Mouse (Mus musculus) MEL (cell line): ENCODE data around the gene Krt7. TPM values are rescaled to one million over a fixed set of nuclear protein-coding genes. Genes with fewer than 3 reads are reported as not detected.

Experiments
- DNase-seq: peaks from one replicate; pipeline ENCODE4 v3.0.0; 2011; ENCODE audit warnings: low read depth, low spot score
- H3K27ac ChIP-seq: 2 replicates; pipeline ENCODE4 v1.5.1; 2012; ENCODE audit warnings: low read depth, mild to moderate bottlenecking, control low read depth, low read length, moderate library complexity; ENCODE audit not compliant: control insufficient read depth
- H3K27me3 ChIP-seq, 2 experiments: fragments of 150-350 bp in 1 of 2; sonication (generic) in 1 of 2; 2 replicates each; pipeline ENCODE4 v1.6.1; 2012; ENCODE audit warnings: low read length in 2 of 2, mild to moderate bottlenecking in 2 of 2, improper control_type of control experiment in 1 of 2, moderate library complexity in 1 of 2; ENCODE audit not compliant: insufficient read depth in 2 of 2, control insufficient read depth in 1 of 2
- H3K36me3 ChIP-seq, 2 experiments: 2 replicates each; pipeline ENCODE4 v1.6.1; 2012 to 2014; ENCODE audit warnings: low read length in 2 of 2, improper control_type of control experiment in 1 of 2, inconsistent platforms in 1 of 2, mild to moderate bottlenecking in 1 of 2; ENCODE audit not compliant: insufficient read depth in 2 of 2, control insufficient read depth in 1 of 2
- H3K4me1 ChIP-seq, 2 experiments: fragments of 150-350 bp in 1 of 2; sonication (generic) in 1 of 2; 2 replicates each; pipeline ENCODE4 v1.6.1; 2012; ENCODE audit warnings: low read length in 2 of 2, improper control_type of control experiment in 1 of 2, mild to moderate bottlenecking in 1 of 2; ENCODE audit not compliant: insufficient read depth in 2 of 2, control insufficient read depth in 1 of 2
- H3K4me3 ChIP-seq, 2 experiments: fragments of 150-350 bp in 1 of 2; sonication (generic) in 1 of 2; 2 replicates each; pipeline ENCODE4 v1.5.1; 2012; ENCODE audit warnings: low read depth in 2 of 2, low read length in 2 of 2, mild to moderate bottlenecking in 2 of 2, moderate library complexity in 2 of 2, control low read depth in 1 of 2, improper control_type of control experiment in 1 of 2; ENCODE audit not compliant: control insufficient read depth in 1 of 2, insufficient read depth in 1 of 2
- H3K79me2 ChIP-seq: 2 replicates; pipeline ENCODE4 v1.6.1; 2012; ENCODE audit warnings: mild to moderate bottlenecking, low read length, moderate library complexity; ENCODE audit not compliant: control insufficient read depth, poor library complexity, insufficient read depth
- H3K9ac ChIP-seq: 2 replicates; pipeline ENCODE4 v1.6.1; 2012; ENCODE audit warnings: low read depth, mild to moderate bottlenecking, control low read depth, low read length, moderate library complexity; ENCODE audit not compliant: control insufficient read depth, poor library complexity, severe bottlenecking
- H3K9me3 ChIP-seq: fragments of 150-350 bp; sonication (generic); replicated peaks from 2 replicates; pipeline ENCODE4 v1.6.1; 2012; ENCODE audit warnings: mild to moderate bottlenecking, low read length, improper control_type of control experiment, moderate library complexity; ENCODE audit not compliant: insufficient read depth
- BHLHE40 ChIP-seq: IDR thresholded peaks from 2 replicates; pipeline ENCODE4 v1.6.1; 2012; ENCODE audit warnings: low read depth, mild to moderate bottlenecking, inconsistent platforms, low read length, improper control_type of control experiment, borderline replicate concordance
- CHD1 ChIP-seq: IDR thresholded peaks from 2 replicates; pipeline ENCODE4 v1.6.1; 2012; ENCODE audit warnings: low read depth, mild to moderate bottlenecking, inconsistent platforms, low read length, improper control_type of control experiment
- E2F4 ChIP-seq: IDR thresholded peaks from 2 replicates; pipeline ENCODE4 v1.6.1; 2011; ENCODE audit warnings: low read depth, low read length, improper control_type of control experiment, borderline replicate concordance
- EP300 ChIP-seq, 2 experiments: IDR thresholded peaks; 2 replicates each; pipeline ENCODE4 v1.6.1; 2011; ENCODE audit warnings: improper control_type of control experiment in 2 of 2, low read length in 2 of 2, low read depth in 1 of 2, mild to moderate bottlenecking in 1 of 2
- GABPA ChIP-seq: IDR thresholded peaks from 2 replicates; pipeline ENCODE4 v1.6.1; 2012; ENCODE audit warnings: low read depth, mild to moderate bottlenecking, inconsistent platforms, low read length, improper control_type of control experiment, moderate library complexity
- GATA1 ChIP-seq: IDR thresholded peaks from 2 replicates; pipeline ENCODE4 v1.6.1; 2011; ENCODE audit warnings: low read depth, low read length, improper control_type of control experiment
- HCFC1 ChIP-seq: IDR thresholded peaks from 2 replicates; pipeline ENCODE4 v1.6.1; 2012; ENCODE audit warnings: low read depth, mild to moderate bottlenecking, inconsistent platforms, low read length, improper control_type of control experiment, moderate library complexity
- JUND ChIP-seq: IDR thresholded peaks from 2 replicates; pipeline ENCODE4 v1.6.1; 2011; ENCODE audit warnings: low read depth, mild to moderate bottlenecking, improper control_type of control experiment, low read length
- MAFK ChIP-seq: IDR thresholded peaks from 2 replicates; pipeline ENCODE4 v1.6.1; 2011; ENCODE audit warnings: low read depth, mild to moderate bottlenecking, low read length, improper control_type of control experiment, borderline replicate concordance
- MAZ ChIP-seq: IDR thresholded peaks from 2 replicates; pipeline ENCODE4 v1.6.1; 2012; ENCODE audit warnings: low read depth, mild to moderate bottlenecking, inconsistent platforms, low read length, improper control_type of control experiment
- MEF2A ChIP-seq: IDR thresholded peaks from 2 replicates; pipeline ENCODE4 v1.6.1; 2014; ENCODE audit warnings: low read depth, mild to moderate bottlenecking, inconsistent platforms, low read length, improper control_type of control experiment; ENCODE audit not compliant: poor library complexity, insufficient replicate concordance, severe bottlenecking; ENCODE audit errors: extremely low read depth
- MXI1 ChIP-seq: IDR thresholded peaks from 2 replicates; pipeline ENCODE4 v1.6.1; 2011; ENCODE audit warnings: mild to moderate bottlenecking, low read depth, low read length, improper control_type of control experiment
- MYB ChIP-seq: IDR thresholded peaks from 2 replicates; pipeline ENCODE4 v1.6.1; 2011; ENCODE audit warnings: mild to moderate bottlenecking, low read depth, low read length, improper control_type of control experiment
- MYC ChIP-seq: IDR thresholded peaks from 2 replicates; pipeline ENCODE4 v1.6.1; 2011; ENCODE audit warnings: low read depth, mild to moderate bottlenecking, low read length, improper control_type of control experiment, moderate library complexity
- NELFE ChIP-seq: IDR thresholded peaks from 2 replicates; pipeline ENCODE4 v1.6.1; 2011; ENCODE audit warnings: low read depth, low read length, improper control_type of control experiment
- POLR2AphosphoS2 ChIP-seq: IDR thresholded peaks from 2 replicates; pipeline ENCODE4 v1.6.1; 2011; ENCODE audit warnings: low read length, improper control_type of control experiment
- RCOR1 ChIP-seq: IDR thresholded peaks from 2 replicates; pipeline ENCODE4 v1.6.1; 2012; ENCODE audit warnings: low read depth, mild to moderate bottlenecking, inconsistent platforms, low read length, improper control_type of control experiment
- SIN3A ChIP-seq: IDR thresholded peaks from 2 replicates; pipeline ENCODE4 v1.6.1; 2012; ENCODE audit warnings: low read length, improper control_type of control experiment, inconsistent platforms
- SMC3 ChIP-seq: IDR thresholded peaks from 2 replicates; pipeline ENCODE4 v1.6.1; 2011; ENCODE audit warnings: low read depth, low read length, improper control_type of control experiment
- TAL1 ChIP-seq: IDR thresholded peaks from 2 replicates; pipeline ENCODE4 v1.6.1; 2012; ENCODE audit warnings: mild to moderate bottlenecking, inconsistent platforms, low read length, moderate library complexity, mixed read lengths
- TCF12 ChIP-seq: IDR thresholded peaks from 2 replicates; pipeline ENCODE4 v1.6.1; 2014; ENCODE audit warnings: low read depth, mild to moderate bottlenecking, inconsistent platforms, low read length, improper control_type of control experiment, moderate library complexity
- UBTF ChIP-seq: IDR thresholded peaks from 2 replicates; pipeline ENCODE4 v1.6.1; 2012; ENCODE audit warnings: low read depth, mild to moderate bottlenecking, inconsistent platforms, low read length, improper control_type of control experiment, moderate library complexity, borderline replicate concordance; ENCODE audit not compliant: insufficient read depth
- ZC3H11A ChIP-seq: IDR thresholded peaks from 2 replicates; pipeline ENCODE4 v1.6.1; 2012; ENCODE audit warnings: low read depth, mild to moderate bottlenecking, inconsistent platforms, low read length, improper control_type of control experiment
- ZKSCAN1 ChIP-seq: IDR thresholded peaks from 2 replicates; pipeline ENCODE4 v1.6.1; 2012; ENCODE audit warnings: low read depth, mild to moderate bottlenecking, inconsistent platforms, low read length, improper control_type of control experiment, moderate library complexity
- ZNF384 ChIP-seq: IDR thresholded peaks from 2 replicates; pipeline ENCODE4 v1.6.1; 2012; ENCODE audit warnings: low read depth, mild to moderate bottlenecking, inconsistent platforms, low read length, improper control_type of control experiment
- polyA plus RNA-seq, 2 experiments: library from polyadenylated mRNA; stranded (reverse) in 1 of 2; unstranded in 1 of 2; fragments of >175 nt in 1 of 2; fragments of >200 nt in 1 of 2; gene quantifications; 2 replicates each; pipeline versions ENCODE4 v1.2.1 to v1.2.4; 2012; ENCODE audit warnings: low replicate concordance in 2 of 2, low read depth in 1 of 2; ENCODE audit not compliant: insufficient read length in 2 of 2, insufficient read depth in 1 of 2, missing spikeins in 1 of 2
- total RNA-seq: library from RNA; depleted of rRNA; stranded (reverse); fragments of 300-350 nt; gene quantifications from 2 replicates; pipeline ENCODE4 v1.2.3, GENCODE M21; 2012

Krt7 gene
- total and polyA plus RNA-seq, 3 experiments, result 0.03 to 0.04 TPM; not detected in 1

DNA sequence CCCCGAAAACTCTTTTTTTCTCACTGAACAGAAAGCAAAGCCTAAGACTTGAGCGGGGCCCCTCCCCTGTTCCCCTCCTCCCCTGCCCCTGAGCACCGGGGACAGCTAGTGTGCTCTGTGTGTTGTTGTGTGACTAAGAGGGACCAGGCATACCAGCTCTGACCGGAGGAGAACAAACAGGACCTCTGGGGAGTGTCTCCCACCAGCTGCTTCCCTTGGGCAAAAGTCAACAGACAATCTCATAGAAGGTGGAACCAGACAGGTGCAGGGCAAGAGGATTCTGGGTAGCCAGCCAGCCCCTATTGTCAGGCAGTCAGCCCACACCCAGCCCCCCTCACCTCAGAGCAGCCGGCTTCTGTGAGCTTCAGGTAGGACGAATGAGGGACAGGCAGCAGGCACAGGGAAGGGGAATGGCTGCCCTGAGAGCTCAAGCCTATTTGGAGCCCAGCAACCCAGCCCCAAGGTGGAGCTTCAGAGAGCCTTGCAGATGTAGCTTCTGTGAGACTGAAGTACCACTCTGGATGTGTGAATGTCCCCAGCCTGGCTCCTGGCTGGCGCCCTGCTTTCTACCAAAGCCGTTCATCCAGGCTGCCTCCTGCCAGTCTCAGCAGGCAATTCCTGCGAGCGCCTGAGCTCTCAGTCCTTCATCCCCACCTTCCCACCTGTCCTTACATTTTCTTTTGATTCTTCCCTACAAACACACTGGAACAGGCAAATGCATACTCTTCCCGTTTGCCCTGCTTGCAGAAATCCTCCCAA is 4.1 kb downstream of the Krt7 start:
- no peak overlapping the region for H3K9ac ChIP-seq
- no peaks in the 10 kb centered on the region for H3K36me3 ChIP-seq
- H3K79me2 ChIP-seq, result no peaks in the 10 kb centered on the region
- TF ChIP-seq CHD1, result no peak
- no peak for TF ChIP-seq TCF12
- TF ChIP-seq MEF2A, result no peak
- no peak for TF ChIP-seq POLR2AphosphoS2
- TF ChIP-seq RCOR1, result no peak
- no peak for TF ChIP-seq JUND
- no peak for TF ChIP-seq MXI1
- TF ChIP-seq SIN3A, result no peak
- no peak for TF ChIP-seq ZKSCAN1
- TF ChIP-seq SMC3, result no peak
- no peak for TF ChIP-seq NELFE
- TF ChIP-seq MYB, result no peak
- TF ChIP-seq MAFK, result no peak
- no peak for TF ChIP-seq BHLHE40
- TF ChIP-seq MYC, result no peak
- TF ChIP-seq UBTF, result no peak
- TF ChIP-seq, all 39 proteins: peak for 0
- no peaks in the 10 kb centered on the region for H3K4me1 ChIP-seq
- H3K27me3 ChIP-seq, result no peaks in the 10 kb centered on the region
- DNase-seq, result no peak
- H3K9me3 ChIP-seq, result no peaks in the 10 kb centered on the region
- no peak overlapping the region for H3K27ac ChIP-seq
- no peak overlapping the region for H3K4me3 ChIP-seq

DNA sequence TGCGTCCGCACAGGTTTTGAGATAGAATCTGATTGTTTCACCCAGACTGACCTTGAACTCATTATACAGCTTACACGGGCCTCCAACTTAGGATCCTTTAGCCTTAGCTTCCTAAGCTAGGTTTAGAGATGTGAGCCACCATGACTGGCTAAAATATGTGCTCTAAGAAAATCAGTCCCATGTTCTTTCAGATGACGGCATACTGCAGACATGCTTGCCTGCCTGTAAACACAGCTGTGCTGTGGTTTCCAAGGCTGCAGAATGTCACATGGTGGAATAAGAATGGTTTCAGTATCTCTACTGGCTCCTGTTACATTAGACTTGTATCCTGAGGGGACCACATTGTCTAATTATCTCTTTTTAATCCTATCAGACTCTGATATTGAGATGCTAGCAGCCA is 8.1 kb downstream of the Krt7 start:
- no peaks in the 10 kb centered on the region for H3K36me3 ChIP-seq
- 0 out of 4 replicates have a peak, but pooled peaks cover 0 to 2% of the 10 kb centered on the region in 2 experiments for H3K27me3 ChIP-seq
- TF ChIP-seq SIN3A (no peak), GABPA (no peak), POLR2AphosphoS2 (no peak), ZNF384 (no peak), RCOR1 (no peak), ZC3H11A (no peak), HCFC1 (no peak), GATA1 (no peak), CHD1 (no peak), E2F4 (no peak), MEF2A (no peak), BHLHE40 (no peak), UBTF (no peak), MYC (no peak), MAZ (no peak), NELFE (no peak), TAL1 (no peak), EP300 (IDR thresholded peaks at IDR 0.05; ENCODE audit: low read depth in 1 of 2, low read length in 2 of 2) (no peak)
- TF ChIP-seq, all 39 proteins: peak for 0
- H3K9ac ChIP-seq, result no peak overlapping the region
- no peak overlapping the region for H3K27ac ChIP-seq
- no peaks in the 10 kb centered on the region for H3K79me2 ChIP-seq
- DNase-seq, result no peak
- H3K4me1 ChIP-seq, result no peaks in the 10 kb centered on the region
- no peak overlapping the region for H3K4me3 ChIP-seq
- no peaks in the 10 kb centered on the region for H3K9me3 ChIP-seq
